Mouse (Mus musculus): ENCODE results near the gene Myo1f. TPM values are rescaled to one million over a fixed set of nuclear protein-coding genes. Genes with fewer than 3 reads are reported as not detected.
A peak's percentile ranks its signal among the peaks of the same experiment; 100 is the strongest.

Myo1f gene
- total RNA-seq (2021) = 1 to 10 TPM; 1.5 to 1.6 TPM
- long read RNA-seq, partial matches to known transcripts = 1 of 3 reads
- long read RNA-seq, other reads (novel, unspliced or antisense) = 0 of 3 reads

DNA sequence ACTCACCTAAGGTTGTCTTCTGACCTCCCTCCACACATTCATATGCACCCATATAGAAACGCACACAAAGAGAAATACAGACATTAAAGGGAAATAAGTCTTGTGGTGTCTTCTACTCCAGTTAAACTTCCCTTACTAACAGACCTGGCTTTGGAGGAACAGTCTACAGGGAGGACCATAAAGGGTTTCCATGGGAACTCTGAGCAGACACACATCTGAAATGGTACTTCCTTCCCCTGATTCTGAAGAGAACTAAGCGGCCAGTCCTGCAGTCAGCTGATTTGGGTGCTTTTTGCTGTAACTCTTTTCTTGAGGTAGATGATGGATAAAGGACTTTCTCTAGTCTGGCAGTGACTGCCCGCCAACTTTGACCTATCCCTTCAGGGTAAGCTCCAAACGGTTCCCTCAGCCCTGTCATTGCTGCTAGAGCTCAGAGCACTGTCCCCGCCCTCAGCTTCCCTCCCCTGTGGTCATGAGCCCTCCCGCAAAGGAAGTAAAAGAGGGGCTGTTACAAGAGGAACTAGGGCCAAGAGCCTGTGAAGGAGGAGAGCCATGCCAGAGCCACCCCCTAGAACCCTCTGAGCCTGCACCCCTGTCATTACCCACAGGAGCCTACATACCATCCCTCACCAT, at the start of gene Myo1f:
TSS of gene Myo1f (plus strand) at position 485 of the 633 bp plus-strand sequence.
- DNase-seq (ENCODE audit: low spot score in 2 of 2) = no peak

GRCm38 (mm10) chr17:33508386-33508785, 47.1 kb upstream of the Myo1f start:
- no peak for DNase-seq (ENCODE audit: low spot score in 2 of 2)

DNA sequence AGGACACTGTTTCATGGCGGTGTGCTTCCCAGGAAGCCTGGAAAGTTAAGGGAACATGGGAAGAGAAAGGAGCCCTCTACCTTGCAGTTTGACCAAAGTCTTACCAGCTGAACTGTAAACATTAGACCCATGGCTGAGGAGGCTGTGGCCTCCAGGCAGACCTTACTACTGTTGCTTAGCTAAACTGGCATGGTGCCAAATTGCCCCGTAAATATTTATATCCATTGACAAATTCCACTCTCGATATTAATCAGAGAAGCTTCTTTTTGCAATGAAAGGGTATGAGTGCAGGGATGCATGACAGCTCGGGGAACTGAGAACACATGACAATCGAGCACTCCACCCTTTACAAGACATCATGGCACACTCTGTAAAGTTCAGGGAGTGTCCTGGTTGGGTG, 45.3 kb upstream of the Myo1f start:
- DNase-seq (ENCODE audit: low spot score in 2 of 2) = no peak

DNA sequence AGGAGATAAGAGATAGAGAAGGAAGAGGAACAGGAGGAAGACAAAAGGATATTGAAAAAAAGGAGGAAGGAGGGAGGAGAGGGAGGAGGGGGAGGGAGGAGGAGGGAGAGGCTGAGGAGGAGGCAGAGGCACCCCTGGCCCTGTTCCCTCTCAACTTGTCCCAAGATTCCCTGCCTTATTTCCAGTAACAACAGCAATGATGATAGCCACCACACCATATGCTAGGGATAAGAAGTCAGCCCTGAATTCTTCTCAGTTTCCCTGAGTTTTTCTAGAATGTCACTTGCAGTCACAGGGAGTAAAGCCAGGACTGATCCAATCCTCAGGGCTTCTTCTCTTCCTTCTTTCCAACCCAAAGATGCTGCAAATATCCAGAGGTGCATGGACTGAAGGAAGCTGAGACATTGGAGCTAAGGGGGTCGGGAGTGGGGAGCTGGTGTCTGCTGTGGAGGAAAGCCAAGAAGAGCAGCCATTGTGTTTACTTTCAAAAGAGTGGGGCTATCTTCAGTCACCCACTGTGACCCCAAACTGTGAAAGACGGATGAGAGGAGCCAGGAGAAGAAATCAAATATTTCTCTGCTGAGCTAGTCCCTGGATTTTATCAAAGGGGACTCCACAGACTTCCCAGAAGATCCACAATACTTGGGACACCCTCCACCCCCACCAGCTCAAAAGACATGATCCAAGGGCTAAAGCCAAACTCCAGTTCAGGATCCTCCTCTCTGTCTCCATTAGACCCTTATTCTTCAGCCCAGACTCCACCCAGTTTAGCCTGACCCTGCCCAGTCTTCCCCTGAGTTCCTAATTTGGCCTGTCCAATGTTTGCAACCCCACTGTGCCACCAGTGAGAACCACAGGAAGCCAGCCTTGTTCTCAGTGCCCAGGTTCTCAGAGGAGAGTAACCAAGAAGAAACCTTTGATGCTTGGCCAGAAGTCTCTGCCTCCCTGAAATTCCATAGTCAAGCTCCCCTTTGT, 42.8 kb upstream of the Myo1f start:
- DNase-seq (ENCODE audit: low spot score in 2 of 2) = no peak

DNA sequence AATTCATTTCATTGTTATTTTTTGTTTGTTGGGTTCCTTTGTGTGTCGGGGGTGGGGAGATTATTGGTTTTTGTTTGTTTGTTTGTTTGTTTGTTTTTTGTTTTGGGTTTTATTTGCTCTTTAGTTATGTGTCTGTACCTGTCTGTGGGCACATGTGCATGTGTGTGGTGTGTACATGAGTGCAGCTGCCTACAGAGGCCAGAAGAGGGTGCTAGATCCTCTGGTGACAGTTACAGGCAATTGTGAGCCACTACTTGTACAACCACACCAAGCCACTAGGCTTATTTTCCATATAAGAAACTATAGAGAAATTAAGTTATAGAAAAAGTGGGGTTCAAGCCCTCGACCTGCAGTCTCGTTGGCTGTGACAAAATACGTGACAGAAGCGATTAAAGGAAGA, 41.6 kb upstream of the Myo1f start:
- DNase-seq (ENCODE audit: low spot score in 2 of 2) = no peak

GRCm38 (mm10) chr17:33520366-33520765, 35.1 kb upstream of the Myo1f start:
- DNase-seq (ENCODE audit: low spot score in 2 of 2) = no peak

- peak; percentile 24 to 42 for DNase-seq (ENCODE audit: low spot score in 2 of 2)
Observed at GRCm38 (mm10) chr17:33523431-33523917, 32.0 kb upstream of the Myo1f start.

- DNase-seq (ENCODE audit: low spot score in 2 of 2) = peak; percentile 71 to 76
Observed at GRCm38 (mm10) chr17:33523918-33524755, 31.4 kb upstream of the Myo1f start, which contains the start of gene Adamts10. Adamts10 (plus strand) TSS chr17:33524204.

- DNase-seq (ENCODE audit: low spot score in 2 of 2) = no peak
Observed at GRCm38 (mm10) chr17:33524806-33525373, 30.6 kb upstream of the Myo1f start.

DNA sequence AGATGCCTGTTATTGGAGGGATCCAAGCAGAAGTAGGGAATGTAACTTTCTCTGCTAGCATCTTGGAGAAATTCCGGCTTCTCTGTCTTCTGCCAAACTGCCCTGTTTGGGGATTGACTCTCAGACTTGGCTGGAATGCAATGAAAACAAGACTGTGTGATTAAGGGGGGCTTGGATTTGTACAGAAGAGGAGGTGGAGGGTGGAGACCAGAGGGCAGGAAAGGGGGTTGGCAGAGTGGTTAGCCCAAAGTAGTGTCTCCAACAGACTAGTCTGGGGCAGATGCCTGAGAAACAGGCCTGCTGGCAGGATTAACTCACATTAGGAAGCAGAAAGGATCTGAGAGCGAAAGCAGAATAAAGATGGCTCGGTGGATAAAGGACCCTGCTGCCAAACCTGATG, 29.0 kb upstream of the Myo1f start:
- no peak for DNase-seq (ENCODE audit: low spot score in 2 of 2)

DNA sequence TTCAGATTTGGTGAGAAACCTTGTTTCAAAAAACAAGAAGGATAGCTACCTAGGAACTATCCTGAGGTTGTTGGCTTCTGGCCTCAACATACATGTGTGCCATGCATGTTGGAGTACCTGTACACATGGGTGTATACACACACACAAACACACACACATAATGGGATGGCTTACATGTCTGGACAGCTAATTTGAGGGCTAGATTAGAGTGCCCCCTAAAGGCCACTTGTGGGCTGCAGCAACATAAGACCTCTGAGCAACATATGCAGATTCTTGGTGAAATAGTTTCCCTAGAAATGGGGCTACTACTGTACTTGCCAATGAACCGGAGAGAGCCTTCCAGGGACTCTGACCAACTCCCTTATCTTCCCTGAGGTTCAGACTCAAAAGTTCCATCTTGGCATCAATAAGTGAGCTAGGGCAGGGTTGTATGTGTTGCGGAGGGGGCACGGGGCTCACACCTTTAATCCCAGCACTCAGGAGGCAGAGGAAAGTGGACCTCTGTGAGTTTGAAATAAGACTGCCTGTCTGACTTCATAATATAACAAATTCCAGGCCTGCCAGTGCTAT, 16.3 kb upstream of the Myo1f start:
- peak; percentile 41 to 66 for DNase-seq (ENCODE audit: low spot score in 2 of 2)

DNA sequence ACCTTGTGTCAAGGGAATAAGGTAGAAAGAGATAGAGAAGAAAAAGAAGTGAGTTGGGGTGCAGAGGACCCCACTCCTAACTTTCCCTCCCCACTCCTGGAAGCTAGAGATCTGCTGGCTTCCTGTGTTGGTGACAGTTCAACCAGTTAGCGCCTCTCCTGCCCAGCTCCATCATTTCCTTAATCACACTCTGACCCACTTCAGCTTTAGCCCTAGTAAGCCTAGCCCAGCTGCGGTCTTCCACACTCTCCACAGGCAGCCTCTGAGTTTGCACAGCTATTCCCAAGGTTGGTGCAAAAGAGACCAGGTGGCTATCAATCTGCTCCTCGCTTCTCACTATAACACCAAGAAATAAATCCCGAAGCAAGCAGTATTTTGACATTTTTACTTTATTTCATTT, 15.6 kb upstream of the Myo1f start:
- DNase-seq (ENCODE audit: low spot score in 2 of 2) = no peak

DNA sequence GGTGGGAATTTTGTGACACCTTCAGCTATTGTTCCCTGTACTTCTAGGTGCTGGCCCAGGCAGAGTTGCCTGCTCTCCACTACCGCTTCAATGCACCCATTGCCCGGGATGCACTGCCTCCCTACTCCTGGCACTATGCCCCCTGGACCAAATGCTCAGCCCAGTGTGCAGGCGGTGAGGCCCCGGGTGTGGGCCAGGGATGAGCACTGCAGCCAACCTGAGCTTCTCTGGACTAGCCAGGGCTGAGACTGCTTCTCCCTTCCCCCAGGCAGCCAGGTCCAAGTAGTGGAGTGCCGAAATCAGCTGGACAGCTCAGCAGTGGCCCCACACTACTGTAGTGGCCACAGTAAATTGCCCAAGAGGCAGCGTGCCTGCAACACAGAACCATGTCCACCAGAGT, 6.3 kb upstream of the Myo1f start:
- DNase-seq (ENCODE audit: low spot score in 2 of 2) = no peak

- no peak for DNase-seq (ENCODE audit: low spot score in 2 of 2)
Observed at GRCm38 (mm10) chr17:33550388-33550787, 5.1 kb upstream of the Myo1f start.

GRCm38 (mm10) chr17:33552113-33552512, 3.4 kb upstream of the Myo1f start:
- DNase-seq (ENCODE audit: low spot score in 2 of 2) = no peak

- DNase-seq (ENCODE audit: low spot score in 2 of 2) = peak; percentile 39 to 42
Observed at GRCm38 (mm10) chr17:33552964-33553363, 2.5 kb upstream of the Myo1f start.

- no peak for DNase-seq (ENCODE audit: low spot score in 2 of 2)
Observed at GRCm38 (mm10) chr17:33554536-33554935, 971 bp upstream of the Myo1f start.

DNA sequence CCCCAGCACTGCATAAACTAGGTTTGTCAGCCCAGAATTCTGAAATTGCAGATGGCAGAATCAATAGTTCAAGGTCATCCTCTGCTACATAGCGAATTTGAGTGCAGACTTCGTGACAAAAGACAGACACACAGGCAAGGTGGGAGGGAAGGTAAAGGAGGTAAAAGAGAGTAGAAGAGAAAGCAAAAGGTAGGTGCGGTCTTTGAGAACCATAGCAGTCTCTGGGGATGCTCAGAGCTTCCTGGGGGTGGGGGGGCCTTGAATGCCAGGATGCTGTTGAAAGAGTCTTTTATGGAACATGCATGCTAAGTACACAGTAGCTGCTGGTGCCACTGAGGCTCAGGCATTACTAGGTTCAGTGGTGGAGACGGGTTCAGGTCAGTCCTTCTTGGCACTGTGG, 2.4 kb downstream of the Myo1f start:
- DNase-seq (ENCODE audit: low spot score in 2 of 2) = no peak

DNA sequence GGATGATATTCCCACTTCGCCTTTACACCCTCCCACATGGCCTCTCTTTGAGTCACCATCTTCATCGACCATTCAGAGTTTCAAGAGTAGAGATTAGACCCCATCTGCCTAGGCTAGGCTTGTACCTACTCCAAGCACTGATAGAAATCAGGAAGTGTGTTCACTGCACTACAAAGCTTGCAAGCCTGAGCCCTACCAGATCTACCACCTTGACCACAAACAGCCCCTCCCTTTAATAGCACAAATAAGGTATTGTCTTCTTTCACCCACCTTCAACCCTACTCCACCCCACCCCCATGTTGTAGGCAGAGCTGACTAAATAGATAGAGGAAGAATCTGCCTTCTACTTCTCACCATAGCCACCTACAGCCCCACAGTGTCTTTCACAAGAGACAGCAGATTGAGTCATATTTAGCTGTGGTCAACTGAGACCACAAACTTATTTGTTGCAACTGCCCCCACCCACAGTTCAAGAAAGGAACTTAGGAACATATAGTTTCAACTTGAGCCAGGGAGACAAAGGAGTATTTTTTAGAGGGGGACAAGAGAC, 8.1 kb downstream of the Myo1f start:
- no peak for DNase-seq (ENCODE audit: low spot score in 2 of 2)

GRCm38 (mm10) chr17:33564599-33564998, 9.1 kb downstream of the Myo1f start:
- no peak for DNase-seq (ENCODE audit: low spot score in 2 of 2)
